Mouse (Mus musculus): ENCODE measurements around the gene Gls2. TPM values are rescaled to one million over a fixed set of nuclear protein-coding genes. Genes with fewer than 3 reads are reported as not detected.
A peak's percentile ranks its signal among the peaks of the same experiment; 100 is the strongest.

The Gls2 gene
- polyA plus RNA-seq, 1 experiment from 2014 or later, result 0.88 TPM

DNA sequence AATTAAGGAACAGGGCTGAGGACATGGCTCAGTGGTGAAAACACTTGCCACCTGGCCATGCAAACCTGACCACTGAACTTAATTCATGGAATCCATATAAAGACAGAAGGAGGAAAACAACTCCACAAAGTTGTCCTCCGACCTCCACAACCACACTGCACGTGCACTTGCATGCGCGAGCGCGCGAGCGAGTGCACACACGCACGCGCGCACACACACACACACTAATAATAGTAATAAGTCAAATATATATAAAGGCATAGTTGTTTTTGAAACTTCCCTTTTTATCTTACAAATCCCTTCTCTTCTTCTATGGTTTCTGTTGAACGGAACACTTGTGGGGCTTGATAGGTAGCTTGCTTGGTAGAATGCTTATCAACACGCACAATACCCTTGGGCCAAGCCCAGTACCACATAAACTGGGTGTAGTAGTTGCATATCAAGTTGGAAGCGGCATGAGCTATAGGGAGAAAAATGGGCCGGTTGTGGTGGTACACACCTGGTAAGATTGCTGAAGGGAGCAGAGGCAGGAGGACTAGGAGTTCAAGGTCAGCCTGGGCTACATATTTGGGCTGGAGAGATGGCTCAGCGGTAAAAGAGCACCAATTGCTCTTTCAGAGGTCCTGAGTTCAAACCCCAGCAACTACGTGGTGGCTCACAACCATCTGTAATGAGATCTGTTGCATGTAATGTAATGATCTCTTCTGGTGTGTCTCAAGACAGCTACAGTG lies 24.3 kb downstream of the Gls2 start:
- WGBS, result 88% methylated on average over 18 of the region's 18 CpGs
- no peak overlapping the region for H3K4me2 ChIP-seq (ENCODE audit: low read depth, low read length)
- H3K27ac ChIP-seq (ENCODE audit: low read length), result no peak overlapping the region
- 0 out of 2 replicates have a peak, but pooled peaks cover 1% of the 10 kb centered on the region for H3K27me3 ChIP-seq (ENCODE audit: control insufficient read depth, insufficient read depth, low read length)
- no peaks in the 10 kb centered on the region for H3K36me3 ChIP-seq (ENCODE audit: control insufficient read depth, insufficient read depth)
- H3K9me3 ChIP-seq (replicated peaks; ENCODE audit: control insufficient read depth, low read length), result no peaks in the 10 kb centered on the region
- no peak overlapping the region for H3K4me3 ChIP-seq (ENCODE audit: low read length)
- no peak overlapping the region for H3K9ac ChIP-seq (ENCODE audit: low read length)
- no peak for ATAC-seq (replicated peaks; ENCODE audit: extremely low read depth, insufficient read depth, low FRiP score)
- no peaks in the 10 kb centered on the region for H3K4me1 ChIP-seq (ENCODE audit: control insufficient read depth, insufficient read depth, low read length)

DNA sequence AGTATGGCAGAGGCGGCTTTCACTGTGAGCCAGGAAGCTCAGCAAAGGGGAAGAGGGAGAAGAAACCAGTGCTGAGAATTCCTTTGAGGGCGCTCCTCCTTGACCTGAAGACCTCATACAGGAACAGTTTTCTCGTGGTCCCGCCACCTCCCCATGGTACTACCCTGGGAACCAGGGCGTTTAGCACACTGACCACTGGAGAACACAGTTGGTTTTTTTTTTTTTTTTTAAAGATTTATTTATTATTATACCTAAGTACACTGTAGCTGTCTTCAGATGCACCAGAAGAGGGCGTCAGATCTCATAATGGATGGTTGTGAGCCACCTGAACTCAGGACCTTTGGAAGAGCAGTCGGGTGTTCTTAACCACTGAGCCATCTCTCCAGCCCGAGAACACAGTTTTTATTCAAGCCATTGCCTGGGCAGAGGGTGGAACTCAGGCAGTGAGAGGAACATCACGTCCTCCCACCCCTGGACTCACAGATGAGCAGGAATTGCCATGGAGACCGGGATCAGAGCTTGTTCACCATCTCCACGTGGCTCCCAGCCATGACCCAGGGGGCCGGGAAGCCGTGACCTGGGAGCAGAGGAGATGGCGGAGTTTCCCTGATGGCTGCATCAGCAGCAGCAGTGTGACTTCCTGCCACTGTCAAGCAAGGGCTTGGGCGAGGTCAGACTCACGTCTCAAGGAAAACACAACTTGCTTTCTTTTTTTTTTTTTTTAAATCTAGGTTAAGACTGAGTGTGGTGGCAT lies 27.5 kb downstream of the Gls2 start:
- Histone ChIP-seq H3K4me3 (ENCODE audit: low read length) (no peak overlapping the region), H3K4me1 (ENCODE audit: control insufficient read depth, insufficient read depth, low read length) (no peaks in the 10 kb centered on the region), H3K9ac (ENCODE audit: low read length) (no peak overlapping the region), H3K9me3 (replicated peaks; ENCODE audit: control insufficient read depth, low read length) (no peaks in the 10 kb centered on the region), H3K27me3 (ENCODE audit: control insufficient read depth, insufficient read depth, low read length) (no peaks in the 10 kb centered on the region), H3K27ac (ENCODE audit: low read length) (no peak overlapping the region), H3K4me2 (ENCODE audit: low read depth, low read length) (no peak overlapping the region), H3K36me3 (ENCODE audit: control insufficient read depth, insufficient read depth) (no peaks in the 10 kb centered on the region)
- WGBS, result 51% methylated on average over 16 of the region's 16 CpGs
- no peak for ATAC-seq (replicated peaks; ENCODE audit: extremely low read depth, insufficient read depth, low FRiP score)

GRCm38 (mm10) chr10:128225064-128225463 lies 30.8 kb downstream of the Gls2 start:
- WGBS, result 50% methylated on average over 5 of the region's 5 CpGs
- ATAC-seq (replicated peaks; ENCODE audit: extremely low read depth, insufficient read depth, low FRiP score), result no peak
- Histone ChIP-seq H3K4me2 (ENCODE audit: low read depth, low read length) (no peak overlapping the region), H3K4me1 (ENCODE audit: control insufficient read depth, insufficient read depth, low read length) (peaks cover 4% of the 10 kb centered on the region; the same call in 1 of the 2 replicates), H3K4me3 (ENCODE audit: low read length) (no peak overlapping the region), H3K9me3 (replicated peaks; ENCODE audit: control insufficient read depth, low read length) (no peaks in the 10 kb centered on the region), H3K36me3 (ENCODE audit: control insufficient read depth, insufficient read depth) (no peaks in the 10 kb centered on the region), H3K27ac (ENCODE audit: low read length) (no peak overlapping the region), H3K9ac (ENCODE audit: low read length) (no peak overlapping the region; the same call in 1 of the 2 replicates), H3K27me3 (ENCODE audit: control insufficient read depth, insufficient read depth, low read length) (no peaks in the 10 kb centered on the region)

DNA sequence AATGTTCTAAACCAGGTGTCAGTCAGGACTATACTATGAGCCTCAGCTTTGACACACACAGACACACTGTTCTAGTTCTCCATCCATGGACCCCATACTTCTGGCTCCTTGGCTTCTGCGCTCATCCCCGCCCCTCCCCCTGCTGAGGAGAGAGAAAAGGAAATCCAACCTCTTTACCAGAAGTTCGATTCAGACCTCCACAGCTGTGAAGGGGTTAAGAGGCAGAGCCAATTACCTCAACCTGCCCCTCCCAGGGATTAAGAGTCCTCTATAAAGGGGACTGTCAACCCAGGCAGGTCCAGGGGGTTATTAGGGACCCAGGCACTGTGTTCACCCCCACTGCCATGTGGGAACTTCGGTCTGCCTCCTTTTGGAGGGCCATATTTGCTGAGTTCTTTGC lies 31.3 kb downstream of the Gls2 start, which contains the start of gene Mip:
Gene Mip (plus strand): TSS at position 301 of the 400 bp plus-strand sequence.
- Histone ChIP-seq H3K4me2 (ENCODE audit: low read depth, low read length) (no peak within 1 kb of the TSS), H3K4me3 (ENCODE audit: low read length) (no peak within 1 kb of the TSS), H3K27ac (ENCODE audit: low read length) (no peak within 1 kb of the TSS), H3K4me1 (ENCODE audit: control insufficient read depth, insufficient read depth, low read length) (peaks cover 4% of the 10 kb centered on the region; the same call in 1 of the 2 replicates), H3K36me3 (ENCODE audit: control insufficient read depth, insufficient read depth) (no peaks in the 10 kb centered on the region), H3K27me3 (ENCODE audit: control insufficient read depth, insufficient read depth, low read length) (no peaks in the 10 kb centered on the region), H3K9me3 (replicated peaks; ENCODE audit: control insufficient read depth, low read length) (no peaks in the 10 kb centered on the region), H3K9ac (ENCODE audit: low read length) (no peak within 1 kb of the TSS; the same call in 1 of the 2 replicates)
- ATAC-seq (replicated peaks; ENCODE audit: extremely low read depth, insufficient read depth, low FRiP score), result no peak
- WGBS, result 50% methylated on average over 4 of the region's 4 CpGs

DNA sequence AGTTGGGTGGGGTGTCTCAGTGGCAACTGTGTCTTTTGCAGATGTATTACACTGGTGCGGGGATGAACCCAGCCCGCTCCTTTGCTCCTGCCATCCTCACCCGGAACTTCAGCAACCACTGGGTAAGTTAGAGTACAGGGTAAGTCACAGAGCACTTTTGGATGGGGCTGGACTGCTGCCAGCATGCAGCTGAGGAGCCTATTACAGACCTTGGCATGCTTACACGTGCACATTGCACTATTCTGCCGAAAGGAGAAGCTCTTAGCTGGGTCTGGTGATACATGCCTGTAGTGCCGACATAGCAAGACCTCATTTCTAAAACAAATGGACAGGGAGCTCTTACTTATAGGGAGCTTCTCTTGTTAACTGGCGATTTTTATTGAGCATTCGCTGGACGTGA lies 33.3 kb downstream of the Gls2 start:
- H3K27ac ChIP-seq (ENCODE audit: low read length), result no peak overlapping the region
- whole genome bisulfite sequencing, result 69% methylated on average over 9 of the region's 9 CpGs

GRCm38 (mm10) chr10:128228009-128228408 lies 33.8 kb downstream of the Gls2 start:
- Histone ChIP-seq H3K4me2 (ENCODE audit: low read depth, low read length) (no peak overlapping the region), H3K27me3 (ENCODE audit: control insufficient read depth, insufficient read depth, low read length) (no peaks in the 10 kb centered on the region), H3K9me3 (replicated peaks; ENCODE audit: control insufficient read depth, low read length) (no peaks in the 10 kb centered on the region), H3K9ac (ENCODE audit: low read length) (0 out of 2 replicates have a peak overlapping the region, but pooled peaks have one; percentile 25), H3K27ac (ENCODE audit: low read length) (no peak overlapping the region), H3K4me1 (ENCODE audit: control insufficient read depth, insufficient read depth, low read length) (peaks cover 13% of the 10 kb centered on the region), H3K36me3 (ENCODE audit: control insufficient read depth, insufficient read depth) (no peaks in the 10 kb centered on the region), H3K4me3 (ENCODE audit: low read length) (no peak overlapping the region)
- 91% methylated on average over 8 of the region's 8 CpGs for WGBS
- ATAC-seq (replicated peaks; ENCODE audit: extremely low read depth, insufficient read depth, low FRiP score), result no peak

More for the DNA sequence above, 33.3 kb downstream of the Gls2 start:
- no peak for ATAC-seq (replicated peaks; ENCODE audit: extremely low read depth, insufficient read depth, low FRiP score)
- H3K4me1 ChIP-seq (ENCODE audit: control insufficient read depth, insufficient read depth, low read length), result peaks cover 10% of the 10 kb centered on the region
- no peaks in the 10 kb centered on the region for H3K27me3 ChIP-seq (ENCODE audit: control insufficient read depth, insufficient read depth, low read length)
- H3K4me3 ChIP-seq (ENCODE audit: low read length), result no peak overlapping the region
- no peaks in the 10 kb centered on the region for H3K9me3 ChIP-seq (replicated peaks; ENCODE audit: control insufficient read depth, low read length)
- H3K4me2 ChIP-seq (ENCODE audit: low read depth, low read length), result no peak overlapping the region
- no peaks in the 10 kb centered on the region for H3K36me3 ChIP-seq (ENCODE audit: control insufficient read depth, insufficient read depth)
- H3K9ac ChIP-seq (ENCODE audit: low read length), result 0 out of 2 replicates have a peak overlapping the region, but pooled peaks have one; percentile 25

- ATAC-seq (replicated peaks; ENCODE audit: extremely low read depth, insufficient read depth, low FRiP score), result no peak
- Histone ChIP-seq H3K9ac (ENCODE audit: low read length) (no peak overlapping the region), H3K27ac (ENCODE audit: low read length) (no peak overlapping the region), H3K4me1 (ENCODE audit: control insufficient read depth, insufficient read depth, low read length) (peaks cover 13% of the 10 kb centered on the region), H3K9me3 (replicated peaks; ENCODE audit: control insufficient read depth, low read length) (no peaks in the 10 kb centered on the region), H3K36me3 (ENCODE audit: control insufficient read depth, insufficient read depth) (no peaks in the 10 kb centered on the region), H3K4me3 (ENCODE audit: low read length) (no peak overlapping the region), H3K27me3 (ENCODE audit: control insufficient read depth, insufficient read depth, low read length) (no peaks in the 10 kb centered on the region), H3K4me2 (ENCODE audit: low read depth, low read length) (no peak overlapping the region)
- WGBS, result 79% methylated on average over 12 of the region's 12 CpGs
These were observed 36.3 kb downstream of the Gls2 start for GRCm38 (mm10) chr10:128230582-128230981.

DNA sequence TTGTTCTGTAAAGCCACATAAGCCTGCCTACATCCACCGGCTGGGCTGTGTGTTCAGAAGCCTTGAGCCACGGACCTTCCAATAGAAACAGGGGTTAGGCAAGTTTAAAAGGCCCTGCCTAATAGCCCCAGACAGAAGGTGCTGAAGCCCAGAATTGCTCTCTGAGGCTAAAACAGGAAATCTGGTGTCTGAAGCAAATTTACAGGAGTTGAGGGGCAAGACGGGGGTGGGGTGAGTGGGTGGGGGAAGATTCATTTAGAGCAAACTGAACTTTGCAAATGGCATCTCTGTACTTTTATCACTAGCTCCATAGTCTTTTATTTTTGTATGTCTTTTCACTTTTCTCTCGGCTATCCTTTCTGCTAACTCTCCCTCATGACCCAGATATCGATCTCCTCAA lies 36.9 kb downstream of the Gls2 start:
- no peaks in the 10 kb centered on the region for H3K27me3 ChIP-seq (ENCODE audit: control insufficient read depth, insufficient read depth, low read length)
- H3K4me3 ChIP-seq (ENCODE audit: low read length), result peak overlapping the region; percentile 86
- H3K36me3 ChIP-seq (ENCODE audit: control insufficient read depth, insufficient read depth), result no peaks in the 10 kb centered on the region
- H3K4me2 ChIP-seq (ENCODE audit: low read depth, low read length), result peak overlapping the region; percentile 96
- peak overlapping the region; percentile 97 for H3K27ac ChIP-seq (ENCODE audit: low read length)
- peak overlapping the region; percentile 91 for H3K9ac ChIP-seq (ENCODE audit: low read length)
- WGBS, result 17% methylated on average over 5 of the region's 5 CpGs
- H3K9me3 ChIP-seq (replicated peaks; ENCODE audit: control insufficient read depth, low read length), result no peaks in the 10 kb centered on the region
- H3K4me1 ChIP-seq (ENCODE audit: control insufficient read depth, insufficient read depth, low read length), result peaks cover 14% of the 10 kb centered on the region
- no peak for ATAC-seq (replicated peaks; ENCODE audit: extremely low read depth, insufficient read depth, low FRiP score)
